Comparison of ENCODE assay signal across 8 mouse cellular contexts in the genomic region with DNA sequence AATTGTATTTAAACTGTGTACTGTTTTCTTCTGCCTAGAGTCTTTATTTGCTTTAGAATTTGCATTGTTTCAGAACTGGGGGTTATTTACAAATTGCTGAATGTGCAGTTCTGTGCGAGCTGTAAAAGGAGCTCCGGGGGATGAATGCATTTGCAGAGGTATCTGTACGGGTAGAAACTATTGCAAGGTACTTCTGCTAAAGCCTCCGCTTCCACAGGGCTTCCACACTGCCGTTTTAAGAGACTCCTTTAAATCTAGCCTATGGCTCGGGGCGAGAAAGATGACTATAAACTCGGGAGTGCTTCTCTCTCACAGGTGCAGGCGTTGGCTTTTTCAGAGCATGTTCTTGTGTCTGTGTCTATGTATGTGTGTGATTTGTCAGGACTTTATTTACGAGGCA. TPM values are rescaled to one million over a fixed set of nuclear protein-coding genes. Genes with fewer than 3 reads are reported as not detected.
DNase-seq lines count a peak whose midpoint lies in the region; ATAC-seq and TF ChIP-seq lines count a peak whose summit lies in the region.

No protein-coding gene starts in this region.

- no peak overlapping the region for H3K27ac ChIP-seq in forebrain, embryonic 13.5 days
- H3K27ac ChIP-seq in limb, embryonic 12.5 days = peak overlapping the region; percentile 90

- 3% methylated on average over 10 of the region's 10 CpGs for WGBS in lung, adult 2 months
- WGBS in forebrain, embryonic 13.5 days = 11% methylated on average over 10 of the region's 10 CpGs
- 8% methylated on average over 10 of the region's 10 CpGs for WGBS in limb, embryonic 12.5 days

- no peak for TF ChIP-seq POLR2A in lung, adult 2 months (IDR thresholded peaks at IDR 0.05; ENCODE audit: borderline replicate concordance, extremely low read depth, low read depth, low read length)

- ATAC-seq in forebrain, embryonic 13.5 days = no peak
- ATAC-seq in limb, embryonic 12.5 days (ENCODE audit: insufficient number of reproducible peaks, insufficient read depth, low FRiP score, low TSS enrichment, low read depth) = no peak

- H3K4me1 ChIP-seq in lung, adult 2 months (ENCODE audit: control insufficient read depth, insufficient read depth, low read length) = no peaks in the 10 kb centered on the region; the same call in 1 of the 2 replicates
- peaks cover 26% of the 10 kb centered on the region for H3K4me1 ChIP-seq in forebrain, embryonic 13.5 days
- peaks cover 78% of the 10 kb centered on the region for H3K4me1 ChIP-seq in limb, embryonic 12.5 days (replicated peaks)

- H3K27me3 ChIP-seq in forebrain, embryonic 13.5 days = peaks cover 28% of the 10 kb centered on the region; the same call in 1 of the 2 replicates
- H3K27me3 ChIP-seq in limb, embryonic 12.5 days = peaks cover 60% of the 10 kb centered on the region

- H3K36me3 ChIP-seq in forebrain, embryonic 13.5 days (ENCODE audit: poor library complexity, severe bottlenecking) = no peaks in the 10 kb centered on the region
- H3K36me3 ChIP-seq in limb, embryonic 12.5 days = no peaks in the 10 kb centered on the region

- TF ChIP-seq CTCF in lung, adult 2 months (IDR thresholded peaks at IDR 0.05; ENCODE audit: insufficient read depth, low read length) = no peak

- DNase-seq in lung, adult 2 months = no peak
- DNase-seq in lung, adult 18-20 months = no peak
- peak; percentile 30 for DNase-seq in retina, embryonic 14.5 days (ENCODE audit: low spot score)
- DNase-seq in left cerebral cortex, adult 11 months (ENCODE audit: low spot score) = no peak
- DNase-seq in left cerebral cortex, adult 8-10 months (ENCODE audit: low spot score in 2 of 2) = no peak
- DNase-seq in c-Kit-positive CD71-positive TER-119-positive erythroid progenitor cells, embryonic 14.5 days (ENCODE audit: low spot score) = no peak

- no peak overlapping the region for H3K9ac ChIP-seq in forebrain, embryonic 13.5 days
- no peak overlapping the region for H3K9ac ChIP-seq in limb, embryonic 12.5 days (replicated peaks)

- H3K4me2 ChIP-seq in forebrain, embryonic 13.5 days = peak overlapping the region; percentile 77
- H3K4me2 ChIP-seq in limb, embryonic 12.5 days = peak overlapping the region; percentile 78

- H3K9me3 ChIP-seq in forebrain, embryonic 13.5 days (replicated peaks) = no peaks in the 10 kb centered on the region
- H3K9me3 ChIP-seq in limb, embryonic 12.5 days = no peaks in the 10 kb centered on the region

- H3K4me3 ChIP-seq in lung, adult 2 months (replicated peaks; ENCODE audit: extremely low read depth, low read depth, low read length) = peak overlapping the region; percentile 26
- H3K4me3 ChIP-seq in forebrain, embryonic 13.5 days = peak overlapping the region; percentile 44
- peak overlapping the region; percentile 47 for H3K4me3 ChIP-seq in limb, embryonic 12.5 days (replicated peaks)

RNA-seq across cellular contexts. Expression of a gene that starts 1.4 kb away (rescaled TPM):
- polyA plus RNA-seq in lung, adult 2 months (2012; rRNA removed) = 23.6 and 25.7 TPM in 2 replicates
- 1.7 and 2.3 TPM in 2 replicates for polyA plus RNA-seq in forebrain, embryonic 13.5 days (2015; fragmentation: Nextera tagmentation; extraction: Ambion mirVana)
- 23.8 and 28.7 TPM in 2 replicates for polyA plus RNA-seq in limb, embryonic 12.5 days (2016; fragmentation: Nextera tagmentation; extraction: Ambion mirVana)
- 10 to 100 TPM in 2 of 4 experiments, 1 to 10 TPM in 2; 6.7 to 14.7 (median 10.1) TPM for total RNA-seq in left cerebral cortex, adult 8-10 months (2022)
